Mouse (Mus musculus): ENCODE measurements around the gene Itga4.

GRCm38 (mm10) chr2:79307549-79307948 lies 52.3 kb downstream of the Itga4 start:
- no peak for TF ChIP-seq CTCF (IDR thresholded peaks at IDR 0.05; ENCODE audit: extremely low read depth, insufficient read depth, low read length)
- no peak for TF ChIP-seq POLR2A (IDR thresholded peaks at IDR 0.05; ENCODE audit: extremely low read depth, insufficient read depth, low read length)
